In genomic region chr11:74665631-74666283, GRCm38 (mm10) we compare ENCODE assay signal across 17 mouse cellular contexts. TPM values are rescaled to one million over a fixed set of nuclear protein-coding genes. Genes with fewer than 3 reads are reported as not detected.
"Had no signal": no experiment of that assay in that cellular context is flagged by ENCODE, and none has a peak within 500 bp of the region (broad histone marks: within the 10 kb centered on the region; RNA-seq: fewer than 3 reads in every experiment).

No protein-coding gene starts in this region.

- DNase-seq: kidney, adult 8-10 months; kidney, postnatal 4 days; lung, adult 2 months; lung, postnatal 36 days; retina, postnatal 1 day; thymus, adult 2 months; thymus, postnatal 25 days had no signal

- H3K27me3 ChIP-seq: limb, embryonic 13.5 days; liver, embryonic 15.5 days; midbrain, embryonic 15.5 days; neural tube, embryonic 13.5 days had no signal

- H3K4me2 ChIP-seq: limb, embryonic 13.5 days; liver, embryonic 11.5 days; liver, embryonic 15.5 days; midbrain, embryonic 15.5 days; neural tube, embryonic 13.5 days had no signal

- H3K4me1 ChIP-seq: limb, embryonic 13.5 days; liver, embryonic 15.5 days; midbrain, embryonic 15.5 days; neural tube, embryonic 13.5 days had no signal

- H3K9me3 ChIP-seq: limb, embryonic 13.5 days; liver, embryonic 15.5 days; midbrain, embryonic 15.5 days; neural tube, embryonic 13.5 days had no signal

- H3K4me3 ChIP-seq: layer of hippocampus, adult 2 months; limb, embryonic 13.5 days; liver, embryonic 15.5 days; midbrain, embryonic 15.5 days; neural tube, embryonic 13.5 days had no signal

- ATAC-seq: intestine, postnatal 0 days; lung, postnatal 0 days; midbrain, embryonic 15.5 days had no signal

- H3K27ac ChIP-seq: kidney, postnatal 0 days; layer of hippocampus, adult 2 months; limb, embryonic 13.5 days; liver, embryonic 15.5 days; midbrain, embryonic 15.5 days; neural tube, embryonic 13.5 days had no signal

- H3K9ac ChIP-seq: limb, embryonic 13.5 days; liver, embryonic 15.5 days; midbrain, embryonic 15.5 days; neural tube, embryonic 13.5 days had no signal

RNA-seq across cellular contexts. Expression of gene Ccdc92b, which starts 46.4 kb away (rescaled TPM):
- total RNA-seq: monocyte, adult 5-6 weeks had no signal
